Mouse (Mus musculus): ENCODE measurements at regions not wholly inside any gene's neighbourhood (a gene's known extent, or its start where the extent isn't known, plus 50 kb on each side); places are given as distances from the start of the nearest gene placed in this dataset.
"Not testable (repeated sequence)": the region's sequence is repeated elsewhere in the genome, so short reads cannot be mapped to it uniquely, and the experiment has no call there.

- DNase-seq, result no peak
Measured at GRCm38 (mm10) chr2:51682177-51682576, 54.9 kb downstream of the Tas2r134 start.

- no peak for DNase-seq
Measured at GRCm38 (mm10) chr2:51682745-51683144, 55.4 kb downstream of the Tas2r134 start.

DNA sequence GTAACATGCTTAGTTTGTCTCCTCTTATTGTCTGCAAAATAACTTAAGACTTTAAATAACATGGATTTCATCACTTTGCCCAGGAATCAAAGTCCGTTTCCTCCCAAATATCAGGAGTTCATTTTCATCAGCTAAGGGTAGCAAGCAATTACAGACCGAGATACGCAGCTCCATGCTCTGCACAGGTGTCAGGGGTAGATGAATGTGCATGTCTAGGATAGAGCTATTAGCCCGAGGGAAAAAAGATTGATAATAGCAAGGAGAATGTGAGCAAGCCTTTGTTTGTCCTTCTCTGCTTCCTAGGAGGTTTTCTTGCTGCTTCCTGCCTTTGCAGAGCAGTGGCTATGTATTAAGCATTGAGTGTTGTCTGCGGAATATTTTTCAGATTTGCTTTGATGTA is 77.8 kb downstream of the Tas2r134 start:
- DNase-seq, result no peak

GRCm38 (mm10) chr2:51708701-51709100 is 81.4 kb downstream of the Tas2r134 start:
- no peak for DNase-seq

DNA sequence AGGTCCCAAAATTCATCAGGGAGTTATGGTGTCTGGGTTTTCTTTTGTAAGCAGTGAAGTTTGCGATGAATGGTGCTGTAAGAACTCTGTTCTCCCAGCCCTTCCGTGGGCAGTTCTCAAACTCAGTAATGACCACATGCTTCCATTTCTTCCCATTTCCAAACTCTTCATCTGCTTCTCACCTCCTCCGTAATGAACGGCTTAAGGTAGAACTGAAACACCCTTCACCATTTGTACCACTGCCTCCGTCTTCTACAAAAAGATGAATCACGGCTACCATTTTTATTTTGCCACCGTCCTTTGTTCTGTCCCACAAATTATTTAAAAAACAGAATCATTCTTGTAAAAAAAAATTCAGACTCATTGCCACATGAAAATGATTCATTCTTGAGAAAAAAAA is 85.3 kb downstream of the Tas2r134 start:
- no peak for DNase-seq

- DNase-seq, result no peak
Measured at GRCm38 (mm10) chr2:51730805-51731204, 103.5 kb downstream of the Tas2r134 start.

GRCm38 (mm10) chr2:51731703-51732102 is 104.4 kb downstream of the Tas2r134 start:
- no peak for DNase-seq

DNA sequence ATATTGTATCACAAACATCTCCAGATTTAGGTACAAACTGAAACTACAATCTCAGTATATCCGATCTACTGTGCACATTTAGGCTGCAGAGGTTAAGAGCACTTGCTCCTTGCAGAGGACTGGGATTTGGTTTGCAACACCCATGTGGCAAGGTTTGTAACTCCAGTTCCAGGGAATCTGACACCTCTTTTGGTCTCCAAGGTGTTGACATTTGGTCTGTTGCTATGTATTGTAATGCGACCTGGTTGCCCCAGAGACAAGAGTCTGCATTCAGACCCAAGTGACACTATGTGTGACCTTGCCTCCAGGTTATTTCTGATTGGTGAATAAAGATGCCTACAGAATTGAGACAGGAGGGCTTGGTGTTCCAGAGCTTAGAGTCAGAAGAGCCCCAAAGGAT is 105.0 kb downstream of the Tas2r134 start:
- peak; percentile 13 for DNase-seq

DNA sequence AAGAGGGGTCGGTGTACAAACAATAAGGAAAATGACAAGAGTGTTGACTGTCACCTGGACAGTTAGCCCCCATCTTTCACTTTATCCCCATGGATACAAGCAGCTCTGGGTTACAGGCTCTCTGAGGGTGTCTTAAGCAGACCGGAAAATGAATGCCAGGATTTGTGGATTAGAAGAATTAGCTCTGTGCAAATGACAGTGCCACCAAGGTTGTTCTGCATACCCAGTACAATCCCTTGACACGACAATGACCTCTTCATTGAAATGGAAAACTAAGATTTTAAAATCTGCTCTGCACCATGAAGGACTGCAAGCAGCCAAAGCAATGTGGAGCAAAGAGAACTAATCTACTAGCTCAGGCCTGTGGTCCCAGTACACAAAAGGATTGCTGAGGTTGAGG is 105.9 kb downstream of the Tas2r134 start:
- DNase-seq, result no peak

- DNase-seq, result no peak
Measured at GRCm38 (mm10) chr2:51736452-51736851, 109.1 kb downstream of the Tas2r134 start.

DNA sequence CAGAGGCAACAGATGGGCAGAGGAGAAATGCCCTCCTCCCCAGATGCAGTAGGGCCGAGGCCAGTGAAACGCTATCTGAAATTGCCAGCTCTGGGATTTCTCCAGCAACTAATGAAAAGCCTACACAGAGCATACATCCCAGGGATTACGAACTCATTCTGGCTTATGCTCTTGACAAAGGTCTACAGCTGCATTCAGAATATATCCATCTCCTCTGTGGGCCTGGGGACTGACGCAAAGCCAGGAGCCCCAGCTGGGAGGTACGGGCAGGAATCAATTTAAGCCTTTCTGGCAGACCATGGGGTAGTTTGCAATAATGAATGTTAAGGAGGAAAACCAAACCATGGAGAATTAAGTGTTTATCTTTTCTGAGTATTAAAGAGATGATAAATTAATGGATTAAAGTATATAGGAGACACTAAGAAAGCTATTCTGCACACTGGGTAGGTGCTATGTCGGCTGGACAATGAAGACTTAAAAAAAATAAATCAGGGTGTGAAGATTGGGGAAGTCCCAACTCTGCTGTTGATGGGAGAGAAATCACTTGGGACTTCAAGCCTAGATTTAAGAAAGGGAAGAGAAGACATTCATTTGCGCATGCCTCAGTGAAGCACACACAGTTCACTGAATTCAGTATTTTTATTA is 120.5 kb downstream of the Tas2r134 start:
- no peak for DNase-seq

- no peak for DNase-seq
Measured at GRCm38 (mm10) chr2:51749247-51749646, 121.9 kb downstream of the Tas2r134 start.

DNA sequence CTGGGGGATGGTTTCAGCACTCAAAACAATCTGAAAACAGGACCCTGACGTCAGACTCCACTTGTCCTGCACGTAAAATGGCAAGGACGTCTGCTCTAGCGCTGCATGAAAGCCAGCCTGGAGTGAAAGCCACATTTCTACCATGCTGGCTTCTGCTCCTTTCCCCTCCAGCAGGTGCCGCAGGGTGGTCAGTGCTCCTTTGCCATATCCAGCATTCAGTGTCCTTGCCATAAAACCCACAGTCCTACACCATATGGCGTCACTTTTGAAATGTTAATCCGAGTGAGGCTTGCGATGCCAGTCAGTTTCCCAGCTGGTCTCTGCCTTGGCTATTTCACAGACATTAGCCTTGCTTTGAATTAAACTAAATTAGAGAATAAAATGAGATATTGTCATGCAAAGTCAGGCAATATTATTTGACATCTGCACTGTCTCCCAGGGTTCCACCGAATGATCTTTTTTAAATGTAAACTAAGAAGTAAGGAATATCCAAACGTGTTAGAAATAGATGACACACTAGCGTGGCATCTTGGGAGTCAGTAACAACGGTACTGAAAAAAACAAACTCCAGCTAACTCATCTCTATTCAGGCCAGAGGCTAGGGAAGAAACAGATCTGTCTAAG is 125.7 kb downstream of the Tas2r134 start:
- no peak for DNase-seq

- DNase-seq, result no peak
Measured at GRCm38 (mm10) chr2:51753565-51754031, 126.3 kb downstream of the Tas2r134 start.

- no peak for DNase-seq
Measured at GRCm38 (mm10) chr2:51757361-51757760, 130.1 kb downstream of the Tas2r134 start.

- no peak for DNase-seq
Measured at GRCm38 (mm10) chr2:51758093-51758492, 130.8 kb downstream of the Tas2r134 start.

DNA sequence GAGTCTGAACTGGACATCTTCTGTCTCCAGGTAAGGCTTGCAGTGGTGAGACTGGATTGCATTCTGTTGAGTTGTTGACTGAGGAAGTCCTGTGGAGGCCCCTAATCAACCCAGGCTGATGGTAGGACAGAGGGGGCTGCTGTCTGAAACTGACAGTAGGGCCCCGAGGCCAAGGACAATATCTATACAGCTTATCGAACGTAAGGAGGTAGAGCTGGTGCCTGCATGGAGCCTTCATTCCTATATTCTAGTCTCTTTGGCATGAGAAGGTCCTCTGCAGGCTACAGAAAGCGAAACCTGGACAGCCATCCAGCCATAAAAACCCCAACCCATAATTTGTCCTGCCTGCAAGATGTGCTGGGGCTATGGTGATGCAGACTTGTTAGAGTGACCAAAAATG is 135.6 kb downstream of the Tas2r134 start:
- no peak for DNase-seq

DNA sequence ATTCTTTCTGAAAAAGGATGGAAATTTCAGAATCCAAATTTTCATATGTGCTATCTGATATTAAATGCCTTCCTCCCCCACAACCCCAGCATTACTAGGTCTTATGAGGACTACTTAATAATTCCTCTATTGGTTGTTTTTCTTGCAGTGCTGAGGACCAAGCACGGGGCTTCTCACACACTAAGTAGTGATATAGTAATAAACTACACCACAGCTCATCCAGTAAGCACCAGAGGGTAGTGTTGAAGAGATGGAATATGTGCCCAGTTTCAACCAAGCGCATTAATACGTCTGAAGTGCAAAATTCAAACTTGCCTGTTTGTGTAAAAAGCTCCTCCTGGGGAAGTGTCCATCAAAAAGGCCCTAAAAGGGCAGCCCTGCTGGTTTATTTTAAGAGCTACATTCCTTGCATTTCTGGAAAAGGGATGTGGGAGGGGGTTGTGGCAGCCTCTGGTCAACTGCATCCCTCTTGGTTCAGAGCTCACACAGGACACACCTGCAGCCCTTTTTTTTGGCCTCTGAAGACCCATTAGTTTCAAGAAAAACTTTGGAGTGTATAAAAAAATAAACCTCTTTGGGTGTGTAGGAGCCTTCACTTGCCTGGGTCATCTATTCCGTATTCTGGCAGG is 140.3 kb downstream of the Tas2r134 start:
- DNase-seq, result no peak

- DNase-seq, result peak; percentile 68
Measured at GRCm38 (mm10) chr2:51768298-51769271, 141.3 kb downstream of the Tas2r134 start.

DNA sequence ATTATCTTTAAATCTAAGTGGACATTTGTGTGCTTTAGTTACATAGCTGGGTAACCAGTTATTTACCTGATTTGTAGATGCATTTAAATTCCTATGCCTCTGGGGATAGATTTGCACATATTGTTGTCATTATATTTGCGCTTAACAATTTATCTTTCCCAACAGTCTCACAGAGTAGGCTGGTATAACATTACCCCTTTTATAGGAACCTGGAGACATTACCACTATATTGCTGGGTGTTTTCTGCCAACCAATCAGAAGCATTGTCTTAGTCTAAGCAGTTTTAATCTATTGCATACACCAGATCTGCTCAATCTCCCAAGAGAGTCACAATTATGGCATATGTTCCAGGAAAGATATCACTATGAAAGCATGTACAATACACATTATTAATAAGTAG is 149.8 kb downstream of the Rbm43 start:
- no peak for DNase-seq

DNA sequence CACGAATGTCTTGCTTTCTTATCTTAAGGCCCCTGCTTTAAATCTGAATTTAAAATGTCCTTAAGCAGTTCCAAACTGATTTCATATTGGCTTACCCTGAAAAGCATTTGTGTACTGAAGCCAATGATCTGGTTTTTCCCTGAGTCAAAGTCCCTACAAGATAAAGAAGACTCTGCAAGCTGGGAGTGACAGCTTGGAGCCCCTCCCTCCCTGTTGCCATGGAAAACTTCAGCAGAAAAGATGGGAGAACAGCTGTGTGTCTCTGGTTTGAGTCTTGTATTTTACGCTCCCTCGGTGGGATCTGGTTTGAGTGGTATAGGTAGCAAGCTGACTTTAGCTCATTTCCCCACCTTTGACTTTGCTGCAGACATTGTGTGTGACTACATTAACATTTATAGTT is 146.1 kb downstream of the Rbm43 start:
- no peak for DNase-seq

- DNase-seq, result not testable (repeated sequence)
Measured at GRCm38 (mm10) chr2:51793291-51793690, 141.7 kb downstream of the Rbm43 start.
